ENCODE assay signal across 18 mouse cellular contexts in genomic region chr14:98626476-98626875, GRCm38 (mm10).
DNase-seq lines count a peak whose midpoint lies in the region; ATAC-seq and TF ChIP-seq lines count a peak whose summit lies in the region.
"Had no signal": no experiment of that assay in that cellular context is flagged by ENCODE, and none has a peak within 500 bp of the region (broad histone marks: within the 10 kb centered on the region; RNA-seq: fewer than 3 reads in every experiment).

No protein-coding gene starts in this region.

- ATAC-seq in heart, embryonic 12.5 days (ENCODE audit: insufficient number of reproducible peaks, low FRiP score), result no peak
- ATAC-seq in lung, embryonic 14.5 days (ENCODE audit: insufficient read depth), result peak; percentile 90
- ATAC-seq in forebrain, embryonic 13.5 days, result no peak
- ATAC-seq: intestine, postnatal 0 days; liver, embryonic 12.5 days had no signal

- peak overlapping the region; percentile 20; the same call in 1 of the 2 replicates for H3K4me3 ChIP-seq in heart, embryonic 12.5 days
- no peak overlapping the region for H3K4me3 ChIP-seq in lung, embryonic 14.5 days (ENCODE audit: low read depth, low read length)
- H3K4me3 ChIP-seq in forebrain, embryonic 13.5 days, result no peak overlapping the region
- H3K4me3 ChIP-seq in layer of hippocampus, adult 2 months, result no peak overlapping the region
- H3K4me3 ChIP-seq: forebrain, embryonic 10.5 days; limb, embryonic 10.5 days; liver, embryonic 12.5 days had no signal

- DNase-seq in heart, adult 18-20 months, result no peak
- DNase-seq in lung, embryonic 14.5 days, result peak; percentile 30
- no peak for DNase-seq in lung, postnatal 25 days (ENCODE audit: low spot score)
- DNase-seq in 3T3-L1 (ENCODE audit: low read depth, low spot score), result peak; percentile 81
- peak; percentile 47 for DNase-seq in brain, embryonic 14.5 days (ENCODE audit: low read depth)
- no peak for DNase-seq in layer of hippocampus, adult 2 months (ENCODE audit: low spot score in 2 of 2)
- DNase-seq: adrenal gland, postnatal 25 days; cerebellum, postnatal 25 days; retina, postnatal 1 day had no signal

- H3K27ac ChIP-seq in heart, embryonic 12.5 days (ENCODE audit: poor library complexity, severe bottlenecking), result no peak overlapping the region
- no peak overlapping the region; the same call in 1 of the 2 replicates for H3K27ac ChIP-seq in lung, embryonic 14.5 days (ENCODE audit: low read depth)
- H3K27ac ChIP-seq in forebrain, embryonic 13.5 days, result no peak overlapping the region
- H3K27ac ChIP-seq in layer of hippocampus, adult 2 months, result no peak overlapping the region
- H3K27ac ChIP-seq: forebrain, embryonic 10.5 days; hindbrain, embryonic 14.5 days; limb, embryonic 10.5 days; liver, embryonic 12.5 days; macrophage had no signal

- H3K9me3 ChIP-seq in heart, embryonic 12.5 days (replicated peaks), result no peaks in the 10 kb centered on the region
- no peaks in the 10 kb centered on the region for H3K9me3 ChIP-seq in lung, embryonic 14.5 days (ENCODE audit: low read depth, low read length)
- no peaks in the 10 kb centered on the region for H3K9me3 ChIP-seq in forebrain, embryonic 13.5 days (replicated peaks)
- H3K9me3 ChIP-seq: forebrain, embryonic 10.5 days; limb, embryonic 10.5 days; liver, embryonic 12.5 days had no signal

- peak overlapping the region; percentile 51 for H3K4me2 ChIP-seq in heart, embryonic 12.5 days
- peak overlapping the region; percentile 2; the same call in 1 of the 2 replicates for H3K4me2 ChIP-seq in lung, embryonic 14.5 days
- H3K4me2 ChIP-seq in forebrain, embryonic 13.5 days, result no peak overlapping the region
- H3K4me2 ChIP-seq: hindbrain, embryonic 14.5 days; liver, embryonic 12.5 days had no signal

- H3K4me1 ChIP-seq in heart, embryonic 12.5 days (replicated peaks), result peaks cover 10% of the 10 kb centered on the region
- no peaks in the 10 kb centered on the region for H3K4me1 ChIP-seq in lung, embryonic 14.5 days (ENCODE audit: insufficient read depth)
- no peaks in the 10 kb centered on the region for H3K4me1 ChIP-seq in forebrain, embryonic 13.5 days
- H3K4me1 ChIP-seq: forebrain, embryonic 10.5 days; liver, embryonic 12.5 days had no signal

- no peaks in the 10 kb centered on the region for H3K27me3 ChIP-seq in heart, embryonic 12.5 days (replicated peaks)
- H3K27me3 ChIP-seq in lung, embryonic 14.5 days (ENCODE audit: insufficient read depth, low read length), result no peaks in the 10 kb centered on the region
- no peaks in the 10 kb centered on the region for H3K27me3 ChIP-seq in forebrain, embryonic 13.5 days
- H3K27me3 ChIP-seq: liver, embryonic 12.5 days had no signal

- TF ChIP-seq POLR2A in brain, embryonic 14.5 days (IDR thresholded peaks at IDR 0.05; ENCODE audit: borderline replicate concordance, extremely low read depth, insufficient read depth, insufficient read length, poor library complexity, severe bottlenecking), result no peak

- no peaks in the 10 kb centered on the region for H3K36me3 ChIP-seq in heart, embryonic 12.5 days
- H3K36me3 ChIP-seq in lung, embryonic 14.5 days (ENCODE audit: insufficient read depth), result no peaks in the 10 kb centered on the region
- no peaks in the 10 kb centered on the region for H3K36me3 ChIP-seq in forebrain, embryonic 13.5 days (ENCODE audit: poor library complexity, severe bottlenecking)
- H3K36me3 ChIP-seq: forebrain, embryonic 10.5 days; G1E; limb, embryonic 10.5 days; liver, embryonic 12.5 days had no signal

- whole genome bisulfite sequencing in heart, embryonic 12.5 days, result 23% methylated on average over 7 of the region's 7 CpGs
- 28% methylated on average over 7 of the region's 7 CpGs for WGBS in lung, embryonic 14.5 days
- 56% methylated on average over 7 of the region's 7 CpGs for WGBS in forebrain, embryonic 13.5 days

- no peak overlapping the region for H3K9ac ChIP-seq in heart, embryonic 12.5 days
- H3K9ac ChIP-seq in lung, embryonic 14.5 days, result no peak overlapping the region
- no peak overlapping the region for H3K9ac ChIP-seq in forebrain, embryonic 13.5 days
- H3K9ac ChIP-seq: hindbrain, embryonic 14.5 days; liver, embryonic 12.5 days had no signal

- TF ChIP-seq CTCF in lung, embryonic 14.5 days (IDR thresholded peaks at IDR 0.05; ENCODE audit: low read depth), result no peak
- TF ChIP-seq CTCF in brain, embryonic 14.5 days (IDR thresholded peaks at IDR 0.05; ENCODE audit: borderline replicate concordance, extremely low read depth, insufficient read depth, insufficient read length), result no peak
- TF ChIP-seq CTCF in layer of hippocampus, adult 2 months (conservative IDR thresholded peaks at IDR 0.05), result no peak

Comparison
In these comparisons a context has a peak if more than half of its experiments do, and no peak if none do; other contexts are left out.
1. DNase-seq: peak in lung, embryonic 14.5 days (single experiment), 3T3-L1 (single experiment) and brain, embryonic 14.5 days (single experiment); none in heart, adult 18-20 months (0 of 2), lung, postnatal 25 days (single experiment) and layer of hippocampus, adult 2 months (0 of 2).